Mouse (Mus musculus): Measurements from ENCODE around the gene Mdn1. TPM values are rescaled to one million over a fixed set of nuclear protein-coding genes. Genes with fewer than 3 reads are reported as not detected.

Gene Mdn1
- polyA plus RNA-seq, 1 experiment from 2014 or later, result 20.4 TPM

DNA sequence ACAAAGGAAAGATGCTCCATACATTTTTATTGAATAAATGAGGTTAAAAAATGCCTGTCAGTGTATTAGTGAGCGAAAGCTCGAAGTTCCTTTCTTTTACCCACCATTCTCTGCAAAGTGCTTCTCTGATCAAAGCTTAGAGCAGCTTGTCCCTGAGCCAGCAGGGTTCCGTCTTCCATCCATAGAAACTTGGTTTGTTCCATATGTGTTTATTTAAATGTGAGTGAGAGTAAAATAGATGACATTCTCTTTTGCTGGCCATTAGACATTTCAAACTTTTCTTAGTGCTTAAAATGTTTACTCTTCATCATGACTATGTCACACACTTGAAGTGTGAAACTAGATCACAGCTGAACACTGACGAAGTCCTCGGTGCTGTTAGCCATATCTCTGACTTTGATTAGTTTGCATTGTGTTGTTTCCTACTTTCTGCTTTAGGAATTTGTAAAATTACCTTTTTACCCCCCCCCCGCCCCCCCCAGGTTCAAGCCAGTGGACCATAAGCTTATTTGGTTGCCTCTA lies 26.2 kb downstream of the Mdn1 start:
- Histone ChIP-seq H3K27me3 (ENCODE audit: poor library complexity, severe bottlenecking) (no peaks in the 10 kb centered on the region), H3K27ac (no peak overlapping the region), H3K36me3 (replicated peaks) (peaks cover 100% of the 10 kb centered on the region), H3K4me3 (no peak overlapping the region), H3K4me1 (no peaks in the 10 kb centered on the region), H3K9me3 (no peaks in the 10 kb centered on the region)
- WGBS, result 91% methylated on average over 6 of the region's 6 CpGs
- no peak for DNase-seq (ENCODE audit: extremely low spot score, low spot score)

DNA sequence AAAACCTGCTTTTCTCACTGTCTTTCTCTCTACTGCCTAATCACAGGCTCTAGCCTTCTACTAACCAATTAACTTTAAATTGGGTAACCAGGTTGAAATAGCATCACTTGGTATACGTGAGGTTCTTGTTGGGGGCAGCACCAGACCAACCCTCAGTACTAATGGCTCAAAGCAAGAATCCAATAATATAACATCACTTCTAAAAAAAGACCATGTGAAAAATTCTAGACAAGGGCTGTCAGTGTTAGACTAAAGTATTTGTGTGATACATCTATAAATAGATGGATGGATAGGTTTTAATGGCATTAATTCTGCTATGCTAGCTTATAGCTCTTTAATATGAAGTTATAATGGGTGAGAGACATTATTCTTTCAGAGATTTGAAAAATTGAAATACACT lies 60.8 kb downstream of the Mdn1 start:
- 94% methylated on average over 1 of the region's 1 CpGs for WGBS
- Histone ChIP-seq H3K27ac (no peak overlapping the region), H3K9me3 (no peaks in the 10 kb centered on the region), H3K4me3 (no peak overlapping the region), H3K4me1 (no peaks in the 10 kb centered on the region), H3K27me3 (ENCODE audit: poor library complexity, severe bottlenecking) (no peaks in the 10 kb centered on the region), H3K36me3 (replicated peaks) (peaks cover 99% of the 10 kb centered on the region)
- no peak for DNase-seq (ENCODE audit: extremely low spot score, low spot score)

DNA sequence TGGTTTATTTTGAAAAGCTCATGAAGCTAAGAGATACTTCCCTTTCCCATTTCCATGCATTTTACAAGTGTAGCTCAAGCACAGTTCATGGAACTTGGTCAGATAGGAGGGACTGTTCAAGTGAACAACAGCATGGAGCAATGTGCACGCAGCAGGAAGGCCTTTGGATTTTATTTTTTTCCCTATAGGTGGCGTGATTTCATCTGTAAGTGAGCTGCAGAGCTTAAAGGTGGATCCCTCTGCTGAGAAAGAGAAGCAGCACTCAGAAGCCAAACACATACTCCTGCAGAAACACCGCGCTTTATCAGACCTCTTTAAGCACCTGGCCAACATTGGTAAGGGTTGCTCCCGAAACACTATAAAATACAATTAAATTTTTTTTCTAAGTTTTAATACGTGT lies 88.5 kb downstream of the Mdn1 start:
- 92% methylated on average over 6 of the region's 6 CpGs for WGBS
- Histone ChIP-seq H3K27me3 (ENCODE audit: poor library complexity, severe bottlenecking) (no peaks in the 10 kb centered on the region), H3K4me3 (no peak overlapping the region), H3K4me1 (no peaks in the 10 kb centered on the region), H3K27ac (no peak overlapping the region), H3K9me3 (no peaks in the 10 kb centered on the region), H3K36me3 (replicated peaks) (peaks cover 98% of the 10 kb centered on the region)
- no peak for DNase-seq (ENCODE audit: extremely low spot score, low spot score)

DNA sequence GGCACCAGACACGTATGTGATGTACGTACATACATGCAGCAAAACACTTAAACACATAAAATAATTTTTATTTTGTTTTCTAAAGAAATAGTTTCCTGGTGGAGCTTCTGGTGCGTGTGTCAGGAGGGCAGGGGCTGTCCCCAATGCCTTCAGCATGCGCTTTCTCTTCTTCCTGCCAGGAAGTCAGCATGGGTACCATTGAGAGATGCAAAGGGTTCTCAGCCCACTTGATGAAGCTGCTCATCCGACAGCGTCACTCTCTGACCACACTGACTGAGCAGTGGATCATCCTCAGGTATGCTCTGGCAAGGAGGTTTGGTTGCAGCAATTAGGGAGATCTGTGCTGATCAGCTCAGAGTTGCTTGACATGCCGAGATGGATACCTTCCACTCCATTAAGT lies 91.5 kb downstream of the Mdn1 start:
- Histone ChIP-seq H3K27me3 (ENCODE audit: poor library complexity, severe bottlenecking) (no peaks in the 10 kb centered on the region), H3K36me3 (replicated peaks) (peaks cover 97% of the 10 kb centered on the region)
- 95% methylated on average over 7 of the region's 7 CpGs for WGBS

DNA sequence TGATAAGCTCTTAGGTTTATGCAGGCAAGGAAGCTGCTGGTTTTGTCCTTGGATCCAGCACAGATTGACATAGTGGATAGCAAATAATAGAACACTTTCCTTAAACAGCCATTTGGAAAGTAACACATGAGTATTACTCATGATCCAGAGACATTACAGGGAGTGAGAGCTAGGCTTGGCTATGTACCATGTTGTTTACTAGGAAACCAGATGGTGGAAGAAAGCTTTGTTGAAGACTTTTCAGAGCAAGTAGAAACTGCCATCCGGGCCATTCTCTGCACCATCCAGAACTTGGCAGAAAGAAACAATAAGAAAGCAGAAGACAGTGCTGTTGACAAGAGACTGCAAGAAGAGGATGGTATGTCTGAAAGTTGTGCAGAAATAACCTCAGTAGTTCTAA lies 93.8 kb downstream of the Mdn1 start:
- Histone ChIP-seq H3K9me3 (no peaks in the 10 kb centered on the region), H3K4me3 (no peak overlapping the region), H3K4me1 (no peaks in the 10 kb centered on the region), H3K27me3 (ENCODE audit: poor library complexity, severe bottlenecking) (no peaks in the 10 kb centered on the region), H3K36me3 (replicated peaks) (peaks cover 96% of the 10 kb centered on the region), H3K27ac (no peak overlapping the region)
- no peak for DNase-seq (ENCODE audit: extremely low spot score, low spot score)
- WGBS, result 89% methylated on average over 1 of the region's 1 CpGs

More for the DNA sequence above, 91.5 kb downstream of the Mdn1 start:
- Histone ChIP-seq H3K4me3 (no peak overlapping the region), H3K4me1 (no peaks in the 10 kb centered on the region), H3K27ac (no peak overlapping the region), H3K9me3 (no peaks in the 10 kb centered on the region)
- no peak for DNase-seq (ENCODE audit: extremely low spot score, low spot score)

DNA sequence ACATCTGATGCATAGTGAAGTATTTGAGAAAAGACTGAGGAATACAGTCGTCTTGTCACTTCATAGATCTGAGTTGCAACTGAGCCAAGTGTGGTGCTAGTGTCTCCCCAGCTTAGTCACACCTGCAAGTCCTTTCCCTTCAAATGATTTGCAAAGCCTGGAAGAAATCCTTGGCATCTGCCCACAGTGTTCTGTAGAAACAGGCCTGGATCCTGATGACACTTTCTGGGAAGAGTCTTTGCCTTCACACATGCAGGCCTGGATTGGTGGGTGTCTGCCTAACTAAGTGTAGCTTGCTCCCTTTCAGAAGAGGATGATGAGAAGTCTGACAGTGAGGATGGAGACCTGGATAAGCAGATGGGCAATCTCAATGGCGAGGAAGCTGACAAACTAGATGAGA lies 100.5 kb downstream of the Mdn1 start:
- Histone ChIP-seq H3K27ac (no peak overlapping the region), H3K4me1 (no peaks in the 10 kb centered on the region), H3K36me3 (replicated peaks) (peaks cover 97% of the 10 kb centered on the region), H3K9me3 (no peaks in the 10 kb centered on the region), H3K4me3 (no peak overlapping the region), H3K27me3 (ENCODE audit: poor library complexity, severe bottlenecking) (no peaks in the 10 kb centered on the region)
- WGBS, result 90% methylated on average over 2 of the region's 2 CpGs
- no peak for DNase-seq (ENCODE audit: extremely low spot score, low spot score)

DNA sequence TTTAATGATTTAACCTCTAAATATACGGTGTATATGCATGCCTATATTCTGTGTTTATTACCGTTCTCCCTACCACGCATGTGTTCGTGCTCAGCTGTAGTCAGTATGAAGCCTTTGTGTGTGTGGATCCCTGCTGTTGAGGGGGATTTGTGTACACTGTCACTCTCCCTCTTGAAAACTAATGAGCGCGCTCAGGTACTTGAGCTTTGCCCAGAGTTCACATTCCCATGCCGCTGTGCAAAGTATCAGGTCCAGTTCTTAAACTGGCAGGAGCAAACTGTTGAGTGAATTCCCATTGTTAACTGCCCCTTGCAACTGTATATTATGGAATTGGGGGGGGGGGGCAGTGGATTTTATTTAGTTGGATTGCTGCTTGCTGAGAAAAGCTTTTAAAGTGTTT lies 110.6 kb downstream of the Mdn1 start:
- Histone ChIP-seq H3K36me3 (replicated peaks) (peaks cover 99% of the 10 kb centered on the region), H3K4me3 (no peak overlapping the region), H3K27me3 (ENCODE audit: poor library complexity, severe bottlenecking) (no peaks in the 10 kb centered on the region), H3K27ac (no peak overlapping the region), H3K4me1 (no peaks in the 10 kb centered on the region), H3K9me3 (no peaks in the 10 kb centered on the region)
- WGBS, result 92% methylated on average over 7 of the region's 7 CpGs
- no peak for DNase-seq (ENCODE audit: extremely low spot score, low spot score)

DNA sequence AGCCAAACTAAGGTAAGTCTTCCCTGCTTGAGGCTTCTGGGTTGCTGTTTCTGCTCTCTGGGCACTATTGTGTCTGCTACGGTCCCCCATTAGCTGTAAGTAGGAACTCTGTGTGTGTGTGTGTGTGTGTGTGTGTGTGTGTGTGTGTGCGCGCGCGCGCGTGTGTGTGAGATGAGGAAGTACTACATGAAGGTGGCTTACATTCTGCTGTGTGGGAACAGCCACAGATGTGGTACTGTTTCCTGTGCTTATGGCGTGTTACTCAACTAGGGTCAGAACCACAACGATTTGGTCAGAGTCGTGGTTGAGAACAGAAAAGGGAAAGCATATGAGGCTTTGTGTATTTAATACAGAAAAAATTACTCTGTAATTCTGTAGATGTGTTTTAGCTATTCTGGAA lies 111.1 kb downstream of the Mdn1 start:
- Histone ChIP-seq H3K36me3 (replicated peaks) (peaks cover 99% of the 10 kb centered on the region), H3K27me3 (ENCODE audit: poor library complexity, severe bottlenecking) (no peaks in the 10 kb centered on the region), H3K27ac (no peak overlapping the region), H3K4me3 (no peak overlapping the region), H3K9me3 (no peaks in the 10 kb centered on the region), H3K4me1 (no peaks in the 10 kb centered on the region)
- WGBS, result 96% methylated on average over 10 of the region's 10 CpGs
- DNase-seq (ENCODE audit: extremely low spot score, low spot score), result no peak

DNA sequence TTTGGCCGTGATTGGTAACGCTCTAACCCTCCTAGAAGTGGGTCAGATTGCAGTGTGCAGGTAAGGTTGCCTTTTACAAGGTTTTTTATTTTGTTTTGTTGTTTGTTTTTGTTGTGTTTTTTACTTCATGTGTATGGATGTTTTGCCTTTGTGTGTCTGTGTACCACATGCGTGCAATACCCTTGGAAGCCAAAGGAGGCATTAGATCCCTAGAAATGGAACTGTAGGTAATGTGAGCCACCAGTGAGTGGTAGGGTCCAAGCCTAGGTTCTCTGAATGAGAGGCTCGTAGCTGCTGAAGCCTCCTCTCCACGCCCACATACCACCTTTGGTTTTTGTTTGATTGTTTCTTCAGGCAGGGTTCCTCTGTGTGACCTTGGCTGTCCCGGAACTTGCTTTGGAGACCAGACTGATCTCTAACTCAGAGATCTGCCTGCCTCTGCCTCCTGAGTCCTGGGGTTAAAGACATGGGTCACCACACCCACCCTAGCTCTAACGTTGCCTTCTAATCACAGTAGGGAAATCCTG lies 113.4 kb downstream of the Mdn1 start:
- Histone ChIP-seq H3K4me1 (no peaks in the 10 kb centered on the region), H3K9me3 (no peaks in the 10 kb centered on the region), H3K27me3 (ENCODE audit: poor library complexity, severe bottlenecking) (no peaks in the 10 kb centered on the region), H3K27ac (no peak overlapping the region), H3K36me3 (replicated peaks) (peaks cover 100% of the 10 kb centered on the region), H3K4me3 (no peak overlapping the region)
- WGBS, result 94% methylated on average over 7 of the region's 7 CpGs
- DNase-seq (ENCODE audit: extremely low spot score, low spot score), result no peak

DNA sequence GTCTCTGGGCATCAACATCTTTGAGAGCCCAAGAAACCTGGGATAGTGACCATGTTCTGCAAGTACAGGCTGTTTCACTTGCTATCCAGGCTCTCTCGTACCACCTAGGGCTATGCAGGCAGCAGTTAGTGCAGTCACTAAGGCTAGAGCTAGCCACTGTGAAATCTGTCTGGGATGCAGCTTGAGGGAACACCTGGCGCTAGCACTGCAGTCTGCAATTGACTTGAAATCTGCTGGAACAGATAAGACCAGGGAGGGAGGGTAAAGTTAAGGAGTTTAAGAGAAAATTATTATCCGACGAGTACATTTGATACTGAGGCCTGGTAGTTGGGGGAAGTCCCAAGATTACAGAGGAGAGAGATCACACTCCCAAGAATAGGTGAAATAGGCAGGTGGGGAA lies 123.1 kb downstream of the Mdn1 start:
- H3K4me1 ChIP-seq, result no peaks in the 10 kb centered on the region
- no peak for DNase-seq (ENCODE audit: extremely low spot score, low spot score)
- H3K4me3 ChIP-seq, result no peak overlapping the region
- no peaks in the 10 kb centered on the region for H3K27me3 ChIP-seq (ENCODE audit: poor library complexity, severe bottlenecking)
- H3K27ac ChIP-seq, result no peak overlapping the region
- 96% methylated on average over 4 of the region's 4 CpGs for WGBS
- peaks cover 57% of the 10 kb centered on the region for H3K36me3 ChIP-seq (replicated peaks)
- H3K9me3 ChIP-seq, result peaks cover 8% of the 10 kb centered on the region; the same call in 1 of the 2 replicates

DNA sequence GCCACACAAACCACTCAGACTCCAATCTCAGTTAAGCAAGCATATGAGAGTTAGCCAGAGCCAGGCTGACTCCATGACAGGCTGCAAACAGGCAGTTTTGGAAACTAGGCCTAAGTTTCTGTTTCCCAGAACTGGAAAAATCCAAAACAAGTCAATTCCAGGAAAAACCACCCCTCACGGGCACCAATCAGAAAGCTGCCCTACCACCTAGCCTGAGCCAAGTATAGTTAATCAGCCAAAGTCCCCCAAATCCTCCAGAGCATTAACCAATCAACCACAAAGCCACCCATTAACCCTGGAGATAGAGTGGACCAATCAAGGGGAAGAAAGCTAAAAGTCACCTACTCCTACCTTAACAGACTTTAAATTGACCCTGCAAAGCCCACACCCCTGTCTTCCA lies 130.2 kb downstream of the Mdn1 start:
- Histone ChIP-seq H3K27ac (no peak overlapping the region), H3K9me3 (peaks cover 17% of the 10 kb centered on the region; the same call in 1 of the 2 replicates), H3K4me1 (no peaks in the 10 kb centered on the region), H3K4me3 (no peak overlapping the region), H3K36me3 (replicated peaks) (peaks cover 4% of the 10 kb centered on the region), H3K27me3 (ENCODE audit: poor library complexity, severe bottlenecking) (no peaks in the 10 kb centered on the region)
- 85% methylated on average over 1 of the region's 1 CpGs for whole genome bisulfite sequencing
- DNase-seq (ENCODE audit: extremely low spot score, low spot score), result no peak

DNA sequence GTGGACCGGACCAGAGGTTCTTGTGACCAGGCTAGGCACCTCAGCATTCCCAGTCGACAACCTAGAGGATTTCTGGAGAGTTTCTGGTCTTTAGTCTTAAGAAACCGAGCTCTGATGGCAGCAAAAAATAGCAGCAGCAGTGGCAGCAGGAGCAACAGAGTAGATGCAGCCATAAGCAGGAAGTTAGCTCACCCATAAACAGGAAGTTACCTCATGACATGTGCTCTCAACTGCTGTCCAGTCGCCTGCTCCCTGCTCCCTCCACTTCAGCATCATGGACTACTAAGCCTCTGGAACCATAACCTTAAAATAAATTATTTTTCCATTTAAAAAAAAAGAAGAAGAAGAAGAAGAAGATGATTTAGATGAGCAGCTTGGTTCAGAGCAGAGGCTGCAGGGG lies 132.1 kb downstream of the Mdn1 start:
- Histone ChIP-seq H3K27ac (no peak overlapping the region), H3K4me1 (no peaks in the 10 kb centered on the region), H3K9me3 (peaks cover 16% of the 10 kb centered on the region; the same call in 1 of the 2 replicates), H3K36me3 (replicated peaks) (peaks cover 3% of the 10 kb centered on the region), H3K4me3 (no peak overlapping the region), H3K27me3 (ENCODE audit: poor library complexity, severe bottlenecking) (no peaks in the 10 kb centered on the region)
- 95% methylated on average over 4 of the region's 4 CpGs for WGBS
- no peak for DNase-seq (ENCODE audit: extremely low spot score, low spot score)

DNA sequence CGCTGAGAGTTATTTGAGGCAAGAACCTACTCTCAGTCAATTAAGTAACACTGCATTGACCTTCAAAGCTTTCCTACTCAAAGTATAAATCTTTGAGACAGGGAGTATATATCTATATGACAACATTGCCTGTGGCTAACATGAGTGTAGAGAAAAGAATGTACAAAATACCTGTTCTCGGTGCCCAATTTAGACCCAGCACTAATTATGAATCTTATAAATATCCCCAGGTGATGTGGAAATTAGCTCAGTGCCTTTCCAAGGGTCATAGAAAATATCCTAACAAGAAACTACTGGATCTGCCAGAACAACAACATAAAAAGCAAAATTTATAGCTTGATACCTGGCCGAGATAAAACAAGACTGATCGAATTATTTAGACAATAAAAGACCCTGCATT lies 142.1 kb downstream of the Mdn1 start:
- Histone ChIP-seq H3K9me3 (no peaks in the 10 kb centered on the region), H3K4me3 (no peak overlapping the region), H3K27ac (no peak overlapping the region), H3K4me1 (peaks cover 10% of the 10 kb centered on the region), H3K27me3 (ENCODE audit: poor library complexity, severe bottlenecking) (no peaks in the 10 kb centered on the region), H3K36me3 (replicated peaks) (peaks cover 15% of the 10 kb centered on the region)
- WGBS, result 97% methylated on average over 4 of the region's 4 CpGs
- DNase-seq (ENCODE audit: extremely low spot score, low spot score), result no peak
